23 mouse cellular contexts compared by ENCODE assay signal in the genomic region with DNA sequence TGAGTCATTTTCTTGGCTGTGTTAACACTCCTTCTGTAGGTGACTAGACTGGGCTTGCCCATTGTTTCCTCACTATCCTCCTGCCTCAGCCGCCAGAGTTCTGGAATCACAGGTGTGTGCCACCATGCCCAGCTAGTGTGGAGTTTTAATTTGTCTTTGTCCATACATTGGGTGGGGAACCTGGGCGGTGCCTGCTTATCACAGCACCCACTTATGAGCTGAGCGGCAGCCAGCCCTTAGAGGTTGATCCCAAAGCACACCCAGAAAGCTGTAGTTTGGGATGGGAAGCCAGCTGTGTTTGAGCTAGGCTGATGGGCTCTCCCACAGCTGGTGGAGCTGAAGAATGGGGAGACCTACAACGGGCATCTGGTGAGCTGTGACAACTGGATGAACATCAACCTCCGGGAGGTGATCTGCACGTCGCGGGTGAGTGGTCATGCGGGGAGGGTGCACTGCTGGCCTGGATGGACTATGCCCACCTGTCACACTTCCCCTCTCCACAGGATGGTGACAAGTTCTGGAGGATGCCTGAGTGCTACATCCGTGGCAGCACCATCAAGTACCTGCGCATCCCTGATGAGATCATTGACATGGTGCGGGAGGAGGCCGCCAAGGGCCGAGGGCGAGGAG. TPM values are rescaled to one million over a fixed set of nuclear protein-coding genes. Genes with fewer than 3 reads are reported as not detected.
A peak's percentile ranks its signal among the peaks of the same experiment; 100 is the strongest.
DNase-seq lines count a peak whose midpoint lies in the region; ATAC-seq and TF ChIP-seq lines count a peak whose summit lies in the region.
"Had no signal": no experiment of that assay in that cellular context is flagged by ENCODE, and none has a peak within 500 bp of the region (broad histone marks: within the 10 kb centered on the region; RNA-seq: fewer than 3 reads in every experiment).

No protein-coding gene starts in this region.

- no peaks in the 10 kb centered on the region; the same call in 1 of the 2 replicates for H3K27me3 ChIP-seq in erythroblast, embryonic 14.5 days (ENCODE audit: control insufficient read depth)
- no peaks in the 10 kb centered on the region for H3K27me3 ChIP-seq in E14TG2a.4 (ENCODE audit: insufficient read depth, low read length)
- no peaks in the 10 kb centered on the region for H3K27me3 ChIP-seq in kidney, embryonic 14.5 days (ENCODE audit: control insufficient read depth, insufficient read depth, low read length)
- H3K27me3 ChIP-seq in liver, embryonic 11.5 days (replicated peaks; ENCODE audit: control insufficient read depth, insufficient read depth, low read length) = no peaks in the 10 kb centered on the region
- no peaks in the 10 kb centered on the region for H3K27me3 ChIP-seq in midbrain, embryonic 11.5 days (ENCODE audit: control insufficient read depth, insufficient read depth, low read length)
- H3K27me3 ChIP-seq: embryonic facial prominence, embryonic 15.5 days; lung, embryonic 15.5 days had no signal

- H3K9me3 ChIP-seq in erythroblast, embryonic 14.5 days (ENCODE audit: control insufficient read depth, low read length) = peaks cover 7% of the 10 kb centered on the region
- H3K9me3 ChIP-seq in E14TG2a.4 (ENCODE audit: low read length) = no peaks in the 10 kb centered on the region
- H3K9me3 ChIP-seq in kidney, embryonic 14.5 days (ENCODE audit: control insufficient read depth, low read length) = no peaks in the 10 kb centered on the region
- H3K9me3 ChIP-seq in liver, embryonic 11.5 days (ENCODE audit: control insufficient read depth, low read length) = no peaks in the 10 kb centered on the region
- H3K9me3 ChIP-seq in midbrain, embryonic 11.5 days (ENCODE audit: control insufficient read depth, low read length) = no peaks in the 10 kb centered on the region
- H3K9me3 ChIP-seq: embryonic facial prominence, embryonic 15.5 days; limb, embryonic 10.5 days; lung, embryonic 15.5 days had no signal

- TF ChIP-seq CTCF in E14TG2a.4 (conservative IDR thresholded peaks at IDR 0.05; ENCODE audit: low read length) = no peak

- peaks cover 60% of the 10 kb centered on the region for H3K36me3 ChIP-seq in erythroblast, embryonic 14.5 days (ENCODE audit: control insufficient read depth)
- H3K36me3 ChIP-seq in E14TG2a.4 (ENCODE audit: insufficient read depth, low read length) = peaks cover 56% of the 10 kb centered on the region
- H3K36me3 ChIP-seq in kidney, embryonic 14.5 days (ENCODE audit: control insufficient read depth, insufficient read depth, low read length) = peaks cover 34% of the 10 kb centered on the region
- H3K36me3 ChIP-seq in liver, embryonic 11.5 days (ENCODE audit: control insufficient read depth, insufficient read depth, low read length) = peaks cover 24% of the 10 kb centered on the region
- peaks cover 2% of the 10 kb centered on the region; the same call in 1 of the 2 replicates for H3K36me3 ChIP-seq in midbrain, embryonic 11.5 days (ENCODE audit: control insufficient read depth, insufficient read depth, low read length)

- H3K4me2 ChIP-seq in kidney, embryonic 14.5 days (replicated peaks; ENCODE audit: low read depth, low read length) = no peak overlapping the region
- peak overlapping the region; percentile 46 for H3K4me2 ChIP-seq in liver, embryonic 11.5 days
- H3K4me2 ChIP-seq in midbrain, embryonic 11.5 days = no peak overlapping the region
- H3K4me2 ChIP-seq: embryonic facial prominence, embryonic 15.5 days; hindbrain, embryonic 14.5 days; lung, embryonic 15.5 days had no signal

- peak overlapping the region; percentile 23; the same call in 1 of the 2 replicates for H3K9ac ChIP-seq in kidney, embryonic 14.5 days (ENCODE audit: low read depth, low read length)
- peak overlapping the region; percentile 46 for H3K9ac ChIP-seq in liver, embryonic 11.5 days (ENCODE audit: low read depth, low read length)
- no peak overlapping the region for H3K9ac ChIP-seq in midbrain, embryonic 11.5 days (ENCODE audit: low read length)
- H3K9ac ChIP-seq: embryonic facial prominence, embryonic 15.5 days; forebrain, postnatal 0 days; hindbrain, embryonic 14.5 days; lung, embryonic 15.5 days had no signal

- 77% methylated on average over 15 of the region's 15 CpGs for WGBS in kidney, embryonic 14.5 days
- 90% methylated on average over 15 of the region's 15 CpGs for WGBS in liver, embryonic 11.5 days
- WGBS in midbrain, embryonic 11.5 days = 90% methylated on average over 15 of the region's 15 CpGs

- H3K4me3 ChIP-seq in erythroblast, embryonic 14.5 days (replicated peaks) = peak overlapping the region; percentile 28
- H3K4me3 ChIP-seq in E14TG2a.4 (replicated peaks; ENCODE audit: low read length) = peak overlapping the region; percentile 37; the same call in 1 of the 2 replicates
- no peak overlapping the region for H3K4me3 ChIP-seq in kidney, embryonic 14.5 days (ENCODE audit: low read length)
- H3K4me3 ChIP-seq in liver, embryonic 11.5 days (ENCODE audit: low read depth, low read length) = no peak overlapping the region
- no peak overlapping the region for H3K4me3 ChIP-seq in midbrain, embryonic 11.5 days (ENCODE audit: low read depth, low read length)
- H3K4me3 ChIP-seq: embryonic facial prominence, embryonic 15.5 days; limb, embryonic 10.5 days; lung, embryonic 15.5 days; myocyte had no signal

- DNase-seq in liver, embryonic 11.5 days (ENCODE audit: low spot score) = no peak
- DNase-seq in urinary bladder, adult 2 months (ENCODE audit: low spot score) = no peak
- no peak for DNase-seq in midbrain, embryonic 11.5 days (ENCODE audit: low spot score, missing footprints)
- no peak for DNase-seq in cerebellum, adult 9-10 months
- DNase-seq: adrenal gland, postnatal 14 days; forebrain, postnatal 0 days; gastrocnemius, postnatal 25 days; layer of hippocampus, postnatal 36 days; thymus, postnatal 36 days had no signal

- no peak overlapping the region for H3K27ac ChIP-seq in kidney, embryonic 14.5 days (ENCODE audit: low read depth, low read length)
- no peak overlapping the region; the same call in 1 of the 2 replicates for H3K27ac ChIP-seq in liver, embryonic 11.5 days (ENCODE audit: low read depth, low read length)
- no peak overlapping the region for H3K27ac ChIP-seq in midbrain, embryonic 11.5 days (ENCODE audit: low read depth, low read length)
- H3K27ac ChIP-seq: embryonic facial prominence, embryonic 15.5 days; hindbrain, embryonic 14.5 days; limb, embryonic 10.5 days; lung, embryonic 15.5 days had no signal

- H3K4me1 ChIP-seq in erythroblast, embryonic 14.5 days (ENCODE audit: control insufficient read depth) = peaks cover 89% of the 10 kb centered on the region
- H3K4me1 ChIP-seq in E14TG2a.4 (replicated peaks; ENCODE audit: low read depth, low read length) = peaks cover 87% of the 10 kb centered on the region
- peaks cover 23% of the 10 kb centered on the region for H3K4me1 ChIP-seq in kidney, embryonic 14.5 days (ENCODE audit: control insufficient read depth, insufficient read depth, low read length)
- H3K4me1 ChIP-seq in liver, embryonic 11.5 days (replicated peaks; ENCODE audit: control insufficient read depth, insufficient read depth, low read length) = peaks cover 44% of the 10 kb centered on the region
- H3K4me1 ChIP-seq in midbrain, embryonic 11.5 days (ENCODE audit: control insufficient read depth, insufficient read depth, low read length) = peaks cover 5% of the 10 kb centered on the region

- no peak for ATAC-seq in erythroblast, adult 5-6 weeks (replicated peaks; ENCODE audit: low FRiP score, poor library complexity, severe bottlenecking)
- ATAC-seq in kidney, embryonic 14.5 days (ENCODE audit: low FRiP score, low TSS enrichment) = no peak
- no peak for ATAC-seq in liver, embryonic 11.5 days (replicated peaks; ENCODE audit: low FRiP score)
- no peak for ATAC-seq in midbrain, embryonic 11.5 days (ENCODE audit: low FRiP score)
- ATAC-seq: forebrain, postnatal 0 days had no signal

RNA-seq across cellular contexts. Expression of a gene that starts 4.5 kb away (rescaled TPM):
- 70.4 and 88.0 TPM in 2 replicates for polyA plus RNA-seq in erythroblast, embryonic 14.5 days (2012)
- 41.1 and 51.6 TPM in 2 replicates for total RNA-seq in erythroblast, adult 5-6 weeks (2015; ENCODE audit: low replicate concordance)
- total RNA-seq in erythroblast, adult 5-6 weeks (2017; ENCODE audit: low replicate concordance) = 20.9 and 26.2 TPM in 2 replicates
- polyA plus RNA-seq in kidney, embryonic 14.5 days (2014; fragmentation: Nextera tagmentation; extraction: Ambion mirVana) = 353 and 447 TPM in 2 replicates
- 342 and 357 TPM in 2 replicates for polyA plus RNA-seq in liver, embryonic 11.5 days (2014; fragmentation: Nextera tagmentation; extraction: Ambion mirVana)
- polyA plus RNA-seq in urinary bladder, adult 2 months (2012; rRNA removed) = 97.8 and 99.4 TPM in 2 replicates
- polyA plus RNA-seq in midbrain, embryonic 11.5 days (2014; fragmentation: Nextera tagmentation; extraction: Ambion mirVana) = 305 and 326 TPM in 2 replicates

RNA-seq across cellular contexts. Expression of a gene that starts 17.4 kb away (rescaled TPM):
- polyA plus RNA-seq in erythroblast, embryonic 14.5 days (2012) = 0.29 and 0.32 TPM in 2 replicates
- 1.2 and 5.9 TPM in 2 replicates for total RNA-seq in erythroblast, adult 5-6 weeks (2015; ENCODE audit: low replicate concordance)
- total RNA-seq in erythroblast, adult 5-6 weeks (2017; ENCODE audit: low replicate concordance) = 0.28 and 1.4 TPM in 2 replicates
- polyA plus RNA-seq in kidney, embryonic 14.5 days (2014; fragmentation: Nextera tagmentation; extraction: Ambion mirVana) = 62.2 and 62.6 TPM in 2 replicates
- 33.7 and 34.6 TPM in 2 replicates for polyA plus RNA-seq in liver, embryonic 11.5 days (2014; fragmentation: Nextera tagmentation; extraction: Ambion mirVana)
- polyA plus RNA-seq in urinary bladder, adult 2 months (2012; rRNA removed) = 19.2 and 20.6 TPM in 2 replicates
- 103 and 108 TPM in 2 replicates for polyA plus RNA-seq in midbrain, embryonic 11.5 days (2014; fragmentation: Nextera tagmentation; extraction: Ambion mirVana)

RNA-seq across cellular contexts. Expression of a gene that starts 21.2 kb away (rescaled TPM):
- polyA plus RNA-seq in erythroblast, embryonic 14.5 days (2012) = 816 and 971 TPM in 2 replicates
- total RNA-seq in erythroblast, adult 5-6 weeks (2015; ENCODE audit: low replicate concordance) = 29.2 and 53.9 TPM in 2 replicates
- 52.2 and 61.9 TPM in 2 replicates for total RNA-seq in erythroblast, adult 5-6 weeks (2017; ENCODE audit: low replicate concordance)
- polyA plus RNA-seq in kidney, embryonic 14.5 days (2014; fragmentation: Nextera tagmentation; extraction: Ambion mirVana) = 95.1 and 117 TPM in 2 replicates
- 43.0 and 47.2 TPM in 2 replicates for polyA plus RNA-seq in liver, embryonic 11.5 days (2014; fragmentation: Nextera tagmentation; extraction: Ambion mirVana)
- polyA plus RNA-seq in urinary bladder, adult 2 months (2012; rRNA removed) = 132 and 153 TPM in 2 replicates
- polyA plus RNA-seq in midbrain, embryonic 11.5 days (2014; fragmentation: Nextera tagmentation; extraction: Ambion mirVana) = 119 and 138 TPM in 2 replicates

RNA-seq across cellular contexts. Expression of a gene that starts 25.7 kb away (rescaled TPM):
- 0.02 TPM in 1 of 2 replicates, not detected in the other for polyA plus RNA-seq in erythroblast, embryonic 14.5 days (2012)
- total RNA-seq in erythroblast, adult 5-6 weeks (2015; ENCODE audit: low replicate concordance) = not detected in 2 replicates
- total RNA-seq in erythroblast, adult 5-6 weeks (2017; ENCODE audit: low replicate concordance) = not detected in 2 replicates
- 0.12 TPM in 1 of 2 replicates, not detected in the other for polyA plus RNA-seq in kidney, embryonic 14.5 days (2014; fragmentation: Nextera tagmentation; extraction: Ambion mirVana)
- not detected in 2 replicates for polyA plus RNA-seq in liver, embryonic 11.5 days (2014; fragmentation: Nextera tagmentation; extraction: Ambion mirVana)
- not detected in 2 replicates for polyA plus RNA-seq in urinary bladder, adult 2 months (2012; rRNA removed)
- 0.04 TPM in 1 of 2 replicates, not detected in the other for polyA plus RNA-seq in midbrain, embryonic 11.5 days (2014; fragmentation: Nextera tagmentation; extraction: Ambion mirVana)
- total RNA-seq: common myeloid progenitor, adult 5-6 weeks; gastrocnemius, postnatal 25 days; megakaryocyte-erythroid progenitor cell, adult 5-6 weeks; MEL had no signal
- polyA plus RNA-seq: heart, embryonic 14.5 days; limb, embryonic 10.5 days; stomach, embryonic 16.5 days had no signal

RNA-seq across cellular contexts. Expression of a gene that starts 40.8 kb away (rescaled TPM):
- not detected in 2 replicates for polyA plus RNA-seq in erythroblast, embryonic 14.5 days (2012)
- total RNA-seq in erythroblast, adult 5-6 weeks (2015; ENCODE audit: low replicate concordance) = not detected in 2 replicates
- not detected in 2 replicates for total RNA-seq in erythroblast, adult 5-6 weeks (2017; ENCODE audit: low replicate concordance)
- polyA plus RNA-seq in kidney, embryonic 14.5 days (2014; fragmentation: Nextera tagmentation; extraction: Ambion mirVana) = 0.23 and 0.73 TPM in 2 replicates
- 0.15 TPM in 1 of 2 replicates, not detected in the other for polyA plus RNA-seq in liver, embryonic 11.5 days (2014; fragmentation: Nextera tagmentation; extraction: Ambion mirVana)
- 0.46 and 0.56 TPM in 2 replicates for polyA plus RNA-seq in urinary bladder, adult 2 months (2012; rRNA removed)
- polyA plus RNA-seq in midbrain, embryonic 11.5 days (2014; fragmentation: Nextera tagmentation; extraction: Ambion mirVana) = not detected in 2 replicates
- total RNA-seq: common myeloid progenitor, adult 5-6 weeks; forebrain, postnatal 0 days; gastrocnemius, postnatal 25 days; layer of hippocampus, postnatal 36 days; megakaryocyte-erythroid progenitor cell, adult 5-6 weeks had no signal
- polyA plus RNA-seq: embryonic facial prominence, embryonic 15.5 days; forebrain, postnatal 0 days; heart, embryonic 14.5 days; hindbrain, embryonic 14.5 days; limb, embryonic 10.5 days; lung, embryonic 15.5 days had no signal

Comparison
In these comparisons a context has a peak if more than half of its experiments do, and no peak if none do; other contexts are left out.
1. H3K4me3 ChIP-seq: peak in erythroblast, embryonic 14.5 days (single experiment) and E14TG2a.4 (single experiment); none in kidney, embryonic 14.5 days (single experiment), liver, embryonic 11.5 days (single experiment) and midbrain, embryonic 11.5 days (single experiment).
2. RNA of a gene that starts 17.4 kb away (polyA plus RNA-seq): 103 to 108 TPM in midbrain, embryonic 11.5 days, 62.2 to 62.6 TPM in kidney, embryonic 14.5 days, 33.7 to 34.6 TPM in liver, embryonic 11.5 days and 19.2 to 20.6 TPM in urinary bladder, adult 2 months; 0.29 to 0.32 TPM in erythroblast, embryonic 14.5 days; every median in the first group is over 10 times any median in the second.